Mouse (Mus musculus) liver, adult 2 months (tissue): Measurements from ENCODE around the gene Tyms. TPM values are rescaled to one million over a fixed set of nuclear protein-coding genes. Genes with fewer than 3 reads are reported as not detected.
A peak's percentile ranks its signal among the peaks of the same experiment; 100 is the strongest.

Experiments used
- DNase-seq: peaks from one replicate; pipeline ENCODE4 v3.0.0-alpha.2; 2011; ENCODE audit warnings: low read depth, low spot score; ENCODE audit errors: extremely low read depth
- H3K27ac ChIP-seq: fragments of 200-500 bp; replicated peaks from 2 replicates; pipeline ENCODE4 v1.5.1; 2012; ENCODE audit warnings: low read depth, mild to moderate bottlenecking, control low read depth, inconsistent platforms, low read length; ENCODE audit not compliant: insufficient read depth
- H3K27me3 ChIP-seq: fragments of 200-500 bp; 2 replicates; pipeline ENCODE4 v1.6.1; 2012; ENCODE audit warnings: mild to moderate bottlenecking, moderate library complexity, low read length, inconsistent platforms; ENCODE audit not compliant: control insufficient read depth, insufficient read depth
- H3K36me3 ChIP-seq: fragments of 200-500 bp; 2 replicates; pipeline ENCODE4 v1.6.1; 2012; ENCODE audit warnings: low read length, inconsistent platforms; ENCODE audit not compliant: control insufficient read depth, insufficient read depth
- H3K4me1 ChIP-seq: fragments of 200-500 bp; 2 replicates; pipeline ENCODE4 v1.6.1; 2011; ENCODE audit warnings: low read length; ENCODE audit not compliant: control insufficient read depth, insufficient read depth
- H3K4me3 ChIP-seq: fragments of 200-500 bp; 2 replicates; pipeline ENCODE4 v1.5.1; 2011; ENCODE audit warnings: low read depth, mild to moderate bottlenecking, control low read depth, low read length, moderate library complexity; ENCODE audit not compliant: insufficient read depth
- H3K79me2 ChIP-seq: fragments of 200-500 bp; 2 replicates; pipeline ENCODE4 v1.6.1; 2012; ENCODE audit warnings: inconsistent platforms, mild to moderate bottlenecking, low read length, moderate library complexity; ENCODE audit not compliant: control insufficient read depth, insufficient read depth
- H3K9ac ChIP-seq: fragments of 200-500 bp; 2 replicates; pipeline ENCODE4 v1.6.1; 2012; ENCODE audit warnings: low read depth, mild to moderate bottlenecking, control low read depth, inconsistent platforms, low read length
- CTCF ChIP-seq: fragments of 200-500 bp; IDR thresholded peaks from 2 replicates; pipeline ENCODE4 v1.5.1; 2011; ENCODE audit warnings: low read depth, low read length, control low read depth
- POLR2A ChIP-seq: fragments of 200-500 bp; IDR thresholded peaks from 2 replicates; pipeline ENCODE4 v1.6.1; 2011; ENCODE audit warnings: low read length, control low read depth; ENCODE audit not compliant: insufficient read depth; ENCODE audit errors: extremely low read depth
- WGBS: fragments of 180-500 bp; shearing (Covaris S2); methylation state at CpG from one replicate; pipeline ENCODE4 v1.1.7; 2018; 5-methylcytosine and 5-hydroxymethylcytosine counted together
- polyA plus RNA-seq: library from polyadenylated mRNA; depleted of rRNA; stranded (reverse); fragments of >200 nt; gene quantifications from 2 replicates; pipeline ENCODE4 v1.2.3, GENCODE M21; 2012
- total RNA-seq: library from RNA; depleted of rRNA; stranded (reverse); fragments of >200 nt; gene quantifications from 2 replicates; pipeline ENCODE4 v1.2.3, GENCODE M21; 2014

Gene Tyms
- total and polyA plus RNA-seq, 2 experiments: 8.9 to 14.1 TPM

GRCm38 (mm10) chr5:30111126-30111525 lies 37.7 kb upstream of the Tyms start:
- Histone ChIP-seq H3K4me1 (peaks cover 5% of the 10 kb centered on the region), H3K4me3 (no peak overlapping the region), H3K9ac (no peak overlapping the region), H3K27ac (no peak overlapping the region), H3K27me3 (peaks cover 10% of the 10 kb centered on the region), H3K79me2 (no peaks in the 10 kb centered on the region), H3K36me3 (no peaks in the 10 kb centered on the region)
- WGBS: 8% methylated on average over 18 of the region's 18 CpGs
- DNase-seq: no peak
- no peak for TF ChIP-seq POLR2A
- peak; percentile 30; the same call in 1 of the 2 replicates for TF ChIP-seq CTCF

DNA sequence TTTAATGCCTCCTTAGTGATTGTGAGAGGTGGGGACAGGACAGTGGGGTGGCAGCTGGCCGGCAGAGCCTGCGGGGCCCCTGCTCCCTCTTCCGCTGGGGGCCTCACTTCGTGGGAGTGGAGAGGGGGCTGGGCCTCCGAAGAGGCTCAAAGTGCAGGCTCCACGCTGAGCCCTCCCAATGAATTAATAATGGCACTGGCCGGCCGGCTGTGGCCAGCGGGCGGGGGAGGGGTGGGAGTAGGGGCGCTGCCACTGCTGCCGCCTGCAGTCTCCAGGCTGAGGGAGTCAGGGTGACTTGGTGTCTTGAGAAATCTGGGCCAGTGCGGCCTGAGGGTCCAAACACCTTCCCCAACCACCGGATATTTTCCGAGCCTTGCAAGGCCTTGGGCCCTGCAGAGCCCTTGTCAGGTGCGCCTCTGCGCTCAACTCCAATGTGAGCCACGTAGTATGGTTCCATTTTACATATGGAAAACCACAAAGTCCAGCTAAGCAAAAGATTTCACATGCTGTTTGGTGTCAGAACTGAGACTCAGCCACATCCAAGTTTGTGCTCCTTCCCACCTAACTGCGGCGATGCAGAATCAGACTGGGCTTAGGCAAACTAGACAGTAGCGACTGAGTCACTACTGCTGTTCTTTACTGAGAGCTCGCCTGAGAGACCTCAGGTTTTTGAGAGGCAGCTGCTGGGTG lies 37.1 kb upstream of the Tyms start:
- no peak for DNase-seq
- no peaks in the 10 kb centered on the region for H3K79me2 ChIP-seq
- H3K4me3 ChIP-seq: no peak overlapping the region
- 56% methylated on average over 22 of the region's 22 CpGs for WGBS
- H3K9ac ChIP-seq: no peak overlapping the region
- peaks cover 5% of the 10 kb centered on the region for H3K4me1 ChIP-seq
- H3K27me3 ChIP-seq: peaks cover 16% of the 10 kb centered on the region
- no peak for TF ChIP-seq POLR2A
- no peak for TF ChIP-seq CTCF
- H3K36me3 ChIP-seq: no peaks in the 10 kb centered on the region
- H3K27ac ChIP-seq: no peak overlapping the region

- peaks cover 6% of the 10 kb centered on the region for H3K4me1 ChIP-seq
- peaks cover 22% of the 10 kb centered on the region for H3K27me3 ChIP-seq
- no peaks in the 10 kb centered on the region for H3K79me2 ChIP-seq
- no peak overlapping the region for H3K27ac ChIP-seq
- H3K9ac ChIP-seq: no peak overlapping the region
- TF ChIP-seq POLR2A: no peak
- DNase-seq: no peak
- WGBS: 93% methylated on average over 2 of the region's 2 CpGs
- no peaks in the 10 kb centered on the region for H3K36me3 ChIP-seq
- H3K4me3 ChIP-seq: no peak overlapping the region
These were observed 36.5 kb upstream of the Tyms start for GRCm38 (mm10) chr5:30109899-30110298.

DNA sequence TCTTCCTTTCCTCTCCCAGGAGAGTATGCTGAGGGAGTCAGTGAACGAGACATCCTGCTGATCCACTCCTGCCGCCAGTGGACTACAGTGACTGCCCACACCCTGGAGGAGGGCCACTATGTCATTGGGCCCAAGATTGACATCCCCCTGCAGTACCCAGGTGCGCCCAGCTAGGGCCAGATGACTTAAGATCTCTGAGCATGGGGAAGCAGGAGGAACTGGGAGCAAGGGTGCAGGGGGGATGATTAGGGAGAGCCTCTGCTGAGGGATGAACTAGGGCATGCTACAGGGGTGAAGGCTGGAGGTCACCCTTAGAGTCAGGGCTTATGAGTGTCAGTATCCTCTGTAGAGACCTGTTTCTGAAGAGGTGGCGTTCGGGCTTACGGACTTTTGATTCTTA lies 34.8 kb upstream of the Tyms start:
- no peaks in the 10 kb centered on the region for H3K79me2 ChIP-seq
- H3K27ac ChIP-seq: no peak overlapping the region
- DNase-seq: no peak
- no peak overlapping the region for H3K9ac ChIP-seq
- H3K36me3 ChIP-seq: no peaks in the 10 kb centered on the region
- H3K27me3 ChIP-seq: peaks cover 13% of the 10 kb centered on the region
- no peak for TF ChIP-seq POLR2A
- no peak for TF ChIP-seq CTCF
- WGBS: 91% methylated on average over 6 of the region's 6 CpGs
- no peak overlapping the region for H3K4me3 ChIP-seq
- peaks cover 3% of the 10 kb centered on the region for H3K4me1 ChIP-seq

GRCm38 (mm10) chr5:30107611-30108041 lies 34.2 kb upstream of the Tyms start:
- H3K9ac ChIP-seq: no peak overlapping the region
- H3K27me3 ChIP-seq: peaks cover 13% of the 10 kb centered on the region

DNA sequence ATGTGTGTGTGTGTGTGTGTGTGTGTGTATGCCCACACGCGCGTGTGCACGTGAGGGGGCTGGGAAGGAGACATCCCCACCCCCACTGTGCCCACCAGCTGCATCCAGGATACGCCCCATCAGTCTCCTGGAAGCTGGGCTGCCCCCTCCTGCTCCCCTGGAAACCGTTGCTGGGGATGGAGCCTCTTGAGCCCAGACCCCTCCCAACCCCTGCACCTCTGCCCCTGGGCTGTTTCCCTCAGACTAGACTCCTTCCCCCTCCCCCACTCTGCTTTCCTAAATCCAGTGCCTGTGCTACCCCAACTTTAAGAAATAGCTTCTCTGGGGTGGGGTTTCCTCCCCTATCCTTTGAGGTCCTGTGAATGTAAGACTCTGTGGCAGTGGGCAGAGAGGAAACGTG lies 33.8 kb upstream of the Tyms start:
- Histone ChIP-seq H3K4me1 (peaks cover 2% of the 10 kb centered on the region; the same call in 1 of the 2 replicates), H3K4me3 (no peak overlapping the region), H3K36me3 (no peaks in the 10 kb centered on the region), H3K79me2 (no peaks in the 10 kb centered on the region), H3K27me3 (peaks cover 13% of the 10 kb centered on the region), H3K27ac (no peak overlapping the region), H3K9ac (no peak overlapping the region)
- WGBS: 53% methylated on average over 7 of the region's 7 CpGs
- DNase-seq: no peak
- no peak for TF ChIP-seq POLR2A
- no peak for TF ChIP-seq CTCF

More at GRCm38 (mm10) chr5:30107611-30108041, 34.2 kb upstream of the Tyms start:
- no peaks in the 10 kb centered on the region for H3K36me3 ChIP-seq
- WGBS: 48% methylated on average over 5 of the region's 5 CpGs
- no peak overlapping the region for H3K4me3 ChIP-seq
- TF ChIP-seq POLR2A (no peak), CTCF (no peak)
- peaks cover 2% of the 10 kb centered on the region; the same call in 1 of the 2 replicates for H3K4me1 ChIP-seq
- no peak for DNase-seq
- no peak overlapping the region for H3K27ac ChIP-seq
- H3K79me2 ChIP-seq: no peaks in the 10 kb centered on the region
